Comparison of ENCODE assay signal across 10 mouse cellular contexts in genomic region chr3:61243876-61244527, GRCm38 (mm10).
DNase-seq lines count a peak whose midpoint lies in the region; ATAC-seq and TF ChIP-seq lines count a peak whose summit lies in the region.
"Had no signal": no experiment of that assay in that cellular context is flagged by ENCODE, and none has a peak within 500 bp of the region (broad histone marks: within the 10 kb centered on the region; RNA-seq: fewer than 3 reads in every experiment).

No protein-coding gene starts in this region.

- no peak overlapping the region for H3ac ChIP-seq in C2C12 (ENCODE audit: control insufficient read depth, insufficient read length, low read depth)

- no peak overlapping the region for H3K27ac ChIP-seq in heart, postnatal 0 days (ENCODE audit: low read depth)
- H3K27ac ChIP-seq in forebrain, embryonic 15.5 days (replicated peaks) = no peak overlapping the region
- H3K27ac ChIP-seq: limb, embryonic 12.5 days; stomach, embryonic 15.5 days had no signal

- no peak overlapping the region for H3K4me3 ChIP-seq in heart, postnatal 0 days (ENCODE audit: low read depth, low read length)
- no peak overlapping the region for H3K4me3 ChIP-seq in C2C12 (ENCODE audit: insufficient read depth, poor library complexity, severe bottlenecking)
- no peak overlapping the region for H3K4me3 ChIP-seq in forebrain, embryonic 15.5 days
- H3K4me3 ChIP-seq: limb, embryonic 12.5 days; stomach, embryonic 15.5 days had no signal

- no peaks in the 10 kb centered on the region for H3K36me3 ChIP-seq in heart, postnatal 0 days (replicated peaks; ENCODE audit: control insufficient read depth, insufficient read depth, low read length)
- H3K36me3 ChIP-seq in C2C12 (ENCODE audit: control insufficient read depth, insufficient read depth) = no peaks in the 10 kb centered on the region
- no peaks in the 10 kb centered on the region for H3K36me3 ChIP-seq in forebrain, embryonic 15.5 days
- H3K36me3 ChIP-seq: limb, embryonic 12.5 days; stomach, embryonic 15.5 days had no signal

- 21% methylated on average over 6 of the region's 6 CpGs for WGBS in heart, postnatal 0 days
- WGBS in forebrain, embryonic 15.5 days = 19% methylated on average over 6 of the region's 6 CpGs

- no peaks in the 10 kb centered on the region for H3K9me3 ChIP-seq in heart, postnatal 0 days (replicated peaks; ENCODE audit: control insufficient read depth, low read length)
- H3K9me3 ChIP-seq in forebrain, embryonic 15.5 days = no peaks in the 10 kb centered on the region
- H3K9me3 ChIP-seq: limb, embryonic 12.5 days; stomach, embryonic 15.5 days had no signal

- DNase-seq in heart, postnatal 0 days (ENCODE audit: low spot score) = peak; percentile 36
- DNase-seq in heart, postnatal 25 days (ENCODE audit: low spot score) = no peak
- peak; percentile 81 for DNase-seq in adipocyte (ENCODE audit: low spot score)
- DNase-seq in layer of hippocampus, adult 9-11 months = peak; percentile 38
- peak; percentile 54 for DNase-seq in naive thymus-derived CD4-positive, alpha-beta T cell, adult 2 months (ENCODE audit: low read depth)
- no peak for DNase-seq in yolk sac, embryonic 10.5 days (ENCODE audit: low spot score)

- no peaks in the 10 kb centered on the region for H3K27me3 ChIP-seq in heart, postnatal 0 days (ENCODE audit: control insufficient read depth, insufficient read depth, low read length)
- no peaks in the 10 kb centered on the region for H3K27me3 ChIP-seq in C2C12 (ENCODE audit: control insufficient read depth, insufficient read depth, insufficient read length)
- no peaks in the 10 kb centered on the region for H3K27me3 ChIP-seq in forebrain, embryonic 15.5 days
- H3K27me3 ChIP-seq: limb, embryonic 12.5 days; stomach, embryonic 15.5 days had no signal

- intact Hi-C loops in heart, postnatal 25 days (cut with DNase I) = loop anchor here (5.0 kb wide), 3 partner anchors 593 to 1213 kb away; no protein-coding TSS in a partner anchor

- no peak overlapping the region for H3K4me2 ChIP-seq in heart, postnatal 0 days (ENCODE audit: low read depth, low read length)
- H3K4me2 ChIP-seq in forebrain, embryonic 15.5 days (replicated peaks) = no peak overlapping the region
- H3K4me2 ChIP-seq: limb, embryonic 12.5 days; stomach, embryonic 15.5 days had no signal

- ATAC-seq in heart, postnatal 0 days (ENCODE audit: insufficient read depth, low read depth) = no peak
- peak; percentile 78; the same call in 1 of the 2 replicates for ATAC-seq in forebrain, embryonic 15.5 days (replicated peaks)

- H3K79me2 ChIP-seq in C2C12 (ENCODE audit: control insufficient read depth, insufficient read depth) = no peaks in the 10 kb centered on the region

- H3K9ac ChIP-seq in heart, postnatal 0 days (replicated peaks; ENCODE audit: low read depth, low read length) = no peak overlapping the region
- no peak overlapping the region for H3K9ac ChIP-seq in forebrain, embryonic 15.5 days (replicated peaks)
- H3K9ac ChIP-seq: limb, embryonic 12.5 days; stomach, embryonic 15.5 days had no signal

- no peaks in the 10 kb centered on the region for H3K4me1 ChIP-seq in heart, postnatal 0 days (ENCODE audit: control insufficient read depth, insufficient read depth)
- no peaks in the 10 kb centered on the region for H3K4me1 ChIP-seq in forebrain, embryonic 15.5 days
- H3K4me1 ChIP-seq: limb, embryonic 12.5 days; stomach, embryonic 15.5 days had no signal

- H3K79me3 ChIP-seq in C2C12 (ENCODE audit: low read depth) = no peaks in the 10 kb centered on the region

- TF ChIP-seq EP300 in heart, postnatal 0 days (IDR thresholded peaks at IDR 0.05; ENCODE audit: low read depth) = no peak

- peak; percentile 66 for TF ChIP-seq CTCF in heart, postnatal 0 days (IDR thresholded peaks at IDR 0.05; ENCODE audit: low read depth)
- peak; percentile 0 for TF ChIP-seq CTCF in C2C12 (IDR thresholded peaks at IDR 0.05; ENCODE audit: control insufficient read depth, insufficient read depth, insufficient read length)

TF ChIP-seq in C2C12, 6 proteins besides CTCF, POLR2A, EP300 and RAD21:
- no peak for TF ChIP-seq FOSL1 (IDR thresholded peaks at IDR 0.05; ENCODE audit: insufficient read depth, low read length, poor library complexity, severe bottlenecking)
- TF ChIP-seq MYOD1 (IDR thresholded peaks at IDR 0.05; ENCODE audit: control insufficient read depth, insufficient read length, low read depth) = no peak
- no peak for TF ChIP-seq MAX (IDR thresholded peaks at IDR 0.05)

Comparison
In these comparisons a context has a peak if more than half of its experiments do, and no peak if none do; other contexts are left out.
1. DNase-seq: peak in heart, postnatal 0 days (single experiment), adipocyte (single experiment), layer of hippocampus, adult 9-11 months (single experiment) and naive thymus-derived CD4-positive, alpha-beta T cell, adult 2 months (single experiment); none in heart, postnatal 25 days (single experiment) and yolk sac, embryonic 10.5 days (single experiment).